In the genomic region with DNA sequence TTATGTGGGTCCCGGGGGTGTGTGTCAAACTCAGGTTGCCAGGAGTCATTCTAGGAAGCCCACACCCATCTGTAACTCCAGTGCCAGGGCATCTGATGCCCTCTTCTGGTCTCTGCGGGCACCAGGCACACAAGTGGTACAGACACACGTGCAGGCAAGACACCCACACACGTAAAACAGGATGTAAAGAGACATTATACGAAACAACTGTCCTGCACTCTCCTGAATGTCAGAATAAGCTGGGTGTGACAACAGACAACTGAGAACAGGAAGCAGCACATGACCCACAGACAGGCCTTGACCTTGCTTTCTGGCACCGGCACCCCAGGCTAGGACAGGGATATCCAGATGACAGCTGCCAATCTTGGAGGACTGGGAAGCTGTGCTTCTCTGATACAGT, we compare ENCODE assay signal across 13 mouse cellular contexts. TPM values are rescaled to one million over a fixed set of nuclear protein-coding genes. Genes with fewer than 3 reads are reported as not detected.
DNase-seq lines count a peak whose midpoint lies in the region; ATAC-seq and TF ChIP-seq lines count a peak whose summit lies in the region.
"Had no signal": no experiment of that assay in that cellular context is flagged by ENCODE, and none has a peak within 500 bp of the region (broad histone marks: within the 10 kb centered on the region; RNA-seq: fewer than 3 reads in every experiment).

No protein-coding gene starts in this region.

- H3K36me3 ChIP-seq in heart, adult 2 months (ENCODE audit: control insufficient read depth, insufficient read depth, low read length) = no peaks in the 10 kb centered on the region
- H3K36me3 ChIP-seq: heart, embryonic 15.5 days had no signal

- no peaks in the 10 kb centered on the region for H3K27me3 ChIP-seq in heart, adult 2 months (ENCODE audit: control insufficient read depth, insufficient read depth, low read length)
- H3K27me3 ChIP-seq: neural tube, embryonic 12.5 days had no signal

- no peak for TF ChIP-seq POLR2A in heart, adult 2 months (IDR thresholded peaks at IDR 0.05; ENCODE audit: insufficient read depth, low read depth, low read length)

- no peak overlapping the region for H3K9ac ChIP-seq in heart, adult 2 months (ENCODE audit: low read depth, low read length)
- H3K9ac ChIP-seq: heart, embryonic 15.5 days; neural tube, embryonic 12.5 days had no signal

- H3K27ac ChIP-seq in heart, adult 2 months = no peak overlapping the region
- H3K27ac ChIP-seq: heart, embryonic 15.5 days; hindbrain, postnatal 0 days; midbrain, embryonic 10.5 days; neural tube, embryonic 12.5 days had no signal

- ATAC-seq in CD4-positive, CD25-positive, alpha-beta regulatory T cell, adult 4 months = peak; percentile 72
- ATAC-seq in inflammation-experienced regulatory T-cells, adult 6 months = peak; percentile 58
- ATAC-seq: hindbrain, postnatal 0 days had no signal

- intact Hi-C loops in heart, adult 2 months (cut with DNase I) = no loop called here
- intact Hi-C loops in heart, postnatal 10 days (cut with DNase I) = no loop called here

- peaks cover 5% of the 10 kb centered on the region for H3K4me1 ChIP-seq in heart, adult 2 months (ENCODE audit: control insufficient read depth, insufficient read depth, low read length)

- 0 out of 2 replicates have a peak, but pooled peaks have one; percentile 15 for TF ChIP-seq CTCF in heart, adult 2 months (IDR thresholded peaks at IDR 0.05)

- TF ChIP-seq EP300 in heart, adult 2 months (IDR thresholded peaks at IDR 0.05; ENCODE audit: insufficient read depth, low read depth, low read length) = no peak

- 52% methylated on average over 6 of the region's 6 CpGs for WGBS in heart, adult 2 months

- no peaks in the 10 kb centered on the region for H3K79me2 ChIP-seq in heart, adult 2 months (replicated peaks; ENCODE audit: control insufficient read depth, insufficient read depth, low read length)

- no peak for DNase-seq in heart, adult 2 months
- DNase-seq in heart, postnatal 10 days = no peak
- peak; percentile 74 for DNase-seq in 416B (ENCODE audit: low read depth)
- DNase-seq in left cerebral cortex, adult 18-20 months (ENCODE audit: low spot score in 2 of 2) = no peak
- no peak for DNase-seq in right cerebral cortex, postnatal 36 days (ENCODE audit: low spot score in 2 of 2)
- DNase-seq: embryo, embryonic 11 days; retina, postnatal 1 day had no signal

- H3K4me3 ChIP-seq in heart, adult 2 months = no peak overlapping the region
- H3K4me3 ChIP-seq: heart, embryonic 15.5 days; midbrain, embryonic 10.5 days; neural tube, embryonic 12.5 days had no signal

RNA-seq across cellular contexts. Expression of a gene that starts 3.6 kb away (rescaled TPM):
- not detected for total RNA-seq in heart, adult 2 months (2021)
- polyA plus RNA-seq in heart, adult 2 months (2012; rRNA removed) = 0.12 TPM in 1 of 2 replicates, not detected in the other
- under 1 TPM in 1 of 2 experiments, not detected in 1; 0.12 TPM for total RNA-seq in heart, postnatal 10 days (2021)
- not detected for polyA plus RNA-seq in CD4-positive, CD25-positive, alpha-beta regulatory T cell, adult 4 months (2017; shearing (Covaris generic))
- polyA plus RNA-seq in inflammation-experienced regulatory T-cells, adult 6 months (2017; shearing (Covaris generic)) = not detected
- total RNA-seq in left cerebral cortex, adult 18-20 months (2021) = 1 to 10 TPM; 9.0 to 9.6 TPM

RNA-seq across cellular contexts. Expression of a gene that starts 6.4 kb away (rescaled TPM):
- 10 to 100 TPM; 18.9 to 23.4 TPM for total RNA-seq in heart, adult 2 months (2021)
- polyA plus RNA-seq in heart, adult 2 months (2012; rRNA removed) = 21.0 and 22.3 TPM in 2 replicates
- total RNA-seq in heart, postnatal 10 days (2021) = 10 to 100 TPM; 18.8 to 19.1 TPM
- polyA plus RNA-seq in CD4-positive, CD25-positive, alpha-beta regulatory T cell, adult 4 months (2017; shearing (Covaris generic)) = 10 to 100 TPM; 35.4 to 37.4 TPM
- 10 to 100 TPM; 21.5 to 34.6 (median 29.4) TPM for polyA plus RNA-seq in inflammation-experienced regulatory T-cells, adult 6 months (2017; shearing (Covaris generic))
- 10 to 100 TPM; 29.3 to 38.7 TPM for total RNA-seq in left cerebral cortex, adult 18-20 months (2021)

RNA-seq across cellular contexts. Expression of a gene that starts 7.4 kb away (rescaled TPM):
- 10 to 100 TPM; 29.4 to 31.2 TPM for total RNA-seq in heart, adult 2 months (2021)
- 35.1 and 46.7 TPM in 2 replicates for polyA plus RNA-seq in heart, adult 2 months (2012; rRNA removed)
- total RNA-seq in heart, postnatal 10 days (2021) = 10 to 100 TPM; 12.5 to 13.5 TPM
- 10 to 100 TPM; 52.6 to 68.5 TPM for polyA plus RNA-seq in CD4-positive, CD25-positive, alpha-beta regulatory T cell, adult 4 months (2017; shearing (Covaris generic))
- polyA plus RNA-seq in inflammation-experienced regulatory T-cells, adult 6 months (2017; shearing (Covaris generic)) = 10 to 100 TPM; 32.4 to 68.7 (median 54.1) TPM
- total RNA-seq in left cerebral cortex, adult 18-20 months (2021) = 1 to 10 TPM; 5.2 to 5.5 TPM

RNA-seq across cellular contexts. Expression of a gene that starts 16.2 kb away (rescaled TPM):
- 10 to 100 TPM; 70.0 to 74.6 TPM for total RNA-seq in heart, adult 2 months (2021)
- polyA plus RNA-seq in heart, adult 2 months (2012; rRNA removed) = 92.8 and 95.8 TPM in 2 replicates
- 10 to 100 TPM; 77.4 to 89.6 TPM for total RNA-seq in heart, postnatal 10 days (2021)
- polyA plus RNA-seq in CD4-positive, CD25-positive, alpha-beta regulatory T cell, adult 4 months (2017; shearing (Covaris generic)) = 1 to 10 TPM; 2.9 to 3.1 TPM
- 1 to 10 TPM; 4.1 to 5.0 (median 4.4) TPM for polyA plus RNA-seq in inflammation-experienced regulatory T-cells, adult 6 months (2017; shearing (Covaris generic))
- 100 to 1,000 TPM; 207 to 212 TPM for total RNA-seq in left cerebral cortex, adult 18-20 months (2021)

RNA-seq across cellular contexts. Expression of a gene that starts 21.8 kb away (rescaled TPM):
- 10 to 100 TPM; 18.7 to 21.8 TPM for total RNA-seq in heart, adult 2 months (2021)
- 33.2 and 43.0 TPM in 2 replicates for polyA plus RNA-seq in heart, adult 2 months (2012; rRNA removed)
- total RNA-seq in heart, postnatal 10 days (2021) = 10 to 100 TPM; 20.0 to 22.4 TPM
- 10 to 100 TPM; 10.5 to 24.2 TPM for polyA plus RNA-seq in CD4-positive, CD25-positive, alpha-beta regulatory T cell, adult 4 months (2017; shearing (Covaris generic))
- 10 to 100 TPM in 2 of 3 experiments, 1 to 10 TPM in 1; 8.1 to 14.9 (median 14.4) TPM for polyA plus RNA-seq in inflammation-experienced regulatory T-cells, adult 6 months (2017; shearing (Covaris generic))
- 10 to 100 TPM; 35.3 to 36.5 TPM for total RNA-seq in left cerebral cortex, adult 18-20 months (2021)

Comparison
In these comparisons a context has a peak if more than half of its experiments do, and no peak if none do; other contexts are left out.
1. RNA of a gene that starts 3.6 kb away (total RNA-seq): 9.0 to 9.6 TPM in left cerebral cortex, adult 18-20 months; 0.12 TPM in heart, postnatal 10 days and not detected in heart, adult 2 months; every median in the first group is over 4 times any median in the second.